Mouse (Mus musculus) lung, embryonic 15.5 days (tissue): ENCODE measurements around the gene Banf1. TPM values are rescaled to one million over a fixed set of nuclear protein-coding genes. Genes with fewer than 3 reads are reported as not detected.
"Not testable (repeated sequence)": the region's sequence is repeated elsewhere in the genome, so short reads cannot be mapped to it uniquely, and the experiment has no call there.

ENCODE experiments used
- ATAC-seq: fragments of 200-750 bp; cut with Nextera tagmentation; 2 replicates; pipeline ENCODE4 v1.8.0; 2017; ENCODE audit warnings: moderate number of reproducible peaks, borderline replicate concordance; ENCODE audit not compliant: low FRiP score, low TSS enrichment; ENCODE audit errors: extremely low read depth
- H3K27ac ChIP-seq: fragments of 300-500 bp; sonication (generic); 2 replicates; pipeline ENCODE4 v1.5.1; 2015; ENCODE audit warnings: moderate library complexity, mild to moderate bottlenecking, inconsistent platforms
- H3K27me3 ChIP-seq: fragments of 300-500 bp; sonication (generic); 2 replicates; pipeline ENCODE4 v1.6.1; 2015; ENCODE audit warnings: inconsistent platforms
- H3K36me3 ChIP-seq: fragments of 300-500 bp; sonication (generic); 2 replicates; pipeline ENCODE4 v1.6.1; 2015; ENCODE audit warnings: inconsistent platforms
- H3K4me1 ChIP-seq: fragments of 300-500 bp; sonication (generic); 2 replicates; pipeline ENCODE4 v1.6.1; 2015; ENCODE audit warnings: inconsistent platforms
- H3K4me2 ChIP-seq: fragments of 300-500 bp; sonication (generic); 2 replicates; pipeline ENCODE4 v1.6.1; 2015; ENCODE audit warnings: inconsistent platforms, mild to moderate bottlenecking, moderate library complexity
- H3K4me3 ChIP-seq: fragments of 300-500 bp; sonication (generic); 2 replicates; pipeline ENCODE4 v1.5.1; 2015; ENCODE audit warnings: mild to moderate bottlenecking, inconsistent platforms
- H3K9ac ChIP-seq: fragments of 300-500 bp; sonication (generic); 2 replicates; pipeline ENCODE4 v1.6.1; 2015; ENCODE audit warnings: inconsistent platforms
- H3K9me3 ChIP-seq: fragments of 300-500 bp; sonication (generic); 2 replicates; pipeline ENCODE4 v1.6.1; 2016; ENCODE audit warnings: inconsistent platforms
- WGBS: fragments of 180-500 bp; shearing (Covaris S2); methylation state at CpG from one replicate; pipeline ENCODE4 v1.1.7; 2015; 5-methylcytosine and 5-hydroxymethylcytosine counted together
- polyA plus RNA-seq: library from polyadenylated mRNA; unstranded; fragments of >200 nt; fragmentation: Nextera tagmentation; extraction: Ambion mirVana; gene quantifications from 2 replicates; pipeline ENCODE4 v1.2.1, GENCODE M21; 2015

Banf1 gene
- polyA plus RNA-seq, 1 experiment from 2014 or later, result 466 TPM

- 90% methylated on average over 7 of the region's 7 CpGs for whole genome bisulfite sequencing
- H3K9ac ChIP-seq, result no peak overlapping the region
- H3K4me2 ChIP-seq, result no peak overlapping the region
- H3K4me1 ChIP-seq, result peaks cover 7% of the 10 kb centered on the region
- no peaks in the 10 kb centered on the region for H3K9me3 ChIP-seq
- H3K27me3 ChIP-seq, result no peaks in the 10 kb centered on the region
- no peak overlapping the region for H3K4me3 ChIP-seq
- H3K27ac ChIP-seq, result no peak overlapping the region
- ATAC-seq, result no peak
- peaks cover 51% of the 10 kb centered on the region for H3K36me3 ChIP-seq
Measured at GRCm38 (mm10) chr19:5372724-5373123, 5.8 kb upstream of the Banf1 start.

GRCm38 (mm10) chr19:5370932-5371331, 4.0 kb upstream of the Banf1 start:
- H3K4me1 ChIP-seq, result peaks cover 10% of the 10 kb centered on the region
- no peak overlapping the region for H3K27ac ChIP-seq
- WGBS, result 90% methylated on average over 3 of the region's 3 CpGs
- H3K27me3 ChIP-seq, result no peaks in the 10 kb centered on the region
- no peak overlapping the region for H3K4me2 ChIP-seq
- H3K36me3 ChIP-seq, result peaks cover 42% of the 10 kb centered on the region
- no peak overlapping the region for H3K4me3 ChIP-seq
- no peaks in the 10 kb centered on the region for H3K9me3 ChIP-seq
- no peak for ATAC-seq
- no peak overlapping the region for H3K9ac ChIP-seq

- H3K36me3 ChIP-seq, result peaks cover 52% of the 10 kb centered on the region
- ATAC-seq, result no peak
- peak overlapping the region; percentile 70 for H3K9ac ChIP-seq
- no peaks in the 10 kb centered on the region for H3K27me3 ChIP-seq
- H3K4me3 ChIP-seq, result peak overlapping the region; percentile 97
- H3K4me2 ChIP-seq, result peak overlapping the region; percentile 94
- H3K4me1 ChIP-seq, result peaks cover 19% of the 10 kb centered on the region
- 5% methylated on average over 11 of the region's 11 CpGs for WGBS
- no peaks in the 10 kb centered on the region for H3K9me3 ChIP-seq
- H3K27ac ChIP-seq, result peak overlapping the region; percentile 94
Measured at GRCm38 (mm10) chr19:5367455-5367854, 487 bp upstream of the Banf1 start.

DNA sequence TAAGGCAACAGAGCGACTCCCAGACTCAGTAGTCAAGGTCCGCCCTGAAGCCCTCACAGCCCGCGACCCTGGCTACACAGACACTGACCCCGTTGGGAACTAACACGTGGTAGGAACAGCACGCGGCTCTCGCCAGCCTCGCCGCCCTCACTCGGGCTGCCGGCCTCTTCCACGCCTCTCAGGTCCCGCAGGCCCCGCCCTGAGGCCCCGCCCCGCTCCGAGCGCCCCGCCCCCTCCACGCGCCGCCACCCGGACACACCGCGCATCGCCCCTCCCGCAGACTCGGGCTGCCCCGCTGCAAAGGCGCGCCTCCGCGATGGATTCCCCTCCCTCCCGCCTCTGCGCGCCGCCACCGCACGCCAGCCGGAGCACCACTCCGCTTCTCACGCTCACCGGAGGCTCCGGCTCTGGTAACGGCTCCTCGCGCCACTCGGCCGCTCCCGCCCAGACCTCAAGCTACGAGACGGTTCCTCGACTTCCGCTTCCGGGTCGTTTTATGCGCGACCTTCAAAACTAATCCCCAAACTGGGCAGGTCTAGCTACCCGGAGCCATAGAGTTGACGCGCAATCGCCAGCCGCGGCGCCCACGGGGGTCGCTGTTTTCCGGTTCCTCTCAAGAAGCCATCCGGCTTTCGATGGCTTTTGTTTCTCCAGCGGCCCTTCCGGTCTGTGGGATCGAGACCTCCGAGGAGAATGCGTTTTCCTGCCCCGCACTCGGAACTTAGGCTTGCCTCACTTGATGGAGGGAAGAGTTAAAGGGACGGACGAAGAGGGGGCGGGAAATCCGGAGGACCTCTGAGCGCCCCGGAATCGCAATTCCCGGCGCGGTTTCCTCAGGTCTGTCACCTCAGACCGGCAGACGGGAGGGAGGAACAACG, 554 bp downstream of the Banf1 start, which contains the start of gene Eif1ad:
TSS of gene Eif1ad (plus strand) at position 567 of the 878 bp plus-strand sequence.
- Histone ChIP-seq H3K36me3 (peaks cover 42% of the 10 kb centered on the region), H3K27ac (peak within 1 kb of the TSS; percentile 94), H3K4me1 (peaks cover 19% of the 10 kb centered on the region), H3K9ac (peak within 1 kb of the TSS; percentile 70), H3K9me3 (no peaks in the 10 kb centered on the region), H3K27me3 (no peaks in the 10 kb centered on the region), H3K4me3 (peak within 1 kb of the TSS; percentile 97), H3K4me2 (peak within 1 kb of the TSS; percentile 94)
- WGBS, result under 1% methylated on average over 91 of the region's 92 CpGs
- peak; percentile 95 for ATAC-seq

DNA sequence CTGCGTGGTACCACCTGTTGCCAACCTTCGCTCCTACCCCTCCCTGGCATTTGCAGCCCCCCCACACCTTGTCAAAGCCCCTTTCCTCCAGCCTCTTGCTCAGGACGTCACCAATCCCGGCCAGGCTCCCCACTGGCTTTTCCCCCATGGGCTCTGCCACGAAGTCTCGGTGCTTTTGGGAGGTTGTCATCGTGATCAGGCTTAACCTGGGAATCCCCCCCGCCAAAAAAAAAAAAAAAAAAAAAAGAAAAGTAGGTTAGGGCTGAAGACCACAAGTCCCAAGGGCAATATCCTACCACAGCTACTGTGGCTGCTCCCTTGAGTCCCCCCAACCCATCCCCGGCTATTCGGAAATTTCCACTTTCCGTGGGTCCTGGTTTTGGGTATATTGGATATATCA, 1.2 kb downstream of the Banf1 start:
- peak overlapping the region; percentile 94 for H3K27ac ChIP-seq
- H3K27me3 ChIP-seq, result no peaks in the 10 kb centered on the region
- peaks cover 38% of the 10 kb centered on the region for H3K36me3 ChIP-seq
- H3K4me3 ChIP-seq, result peak overlapping the region; percentile 97
- peaks cover 19% of the 10 kb centered on the region for H3K4me1 ChIP-seq
- peak overlapping the region; percentile 94 for H3K4me2 ChIP-seq
- 16% methylated on average over 11 of the region's 11 CpGs for WGBS
- ATAC-seq, result no peak
- H3K9me3 ChIP-seq, result no peaks in the 10 kb centered on the region
- H3K9ac ChIP-seq, result peak overlapping the region; percentile 70

GRCm38 (mm10) chr19:5364124-5364523, 2.8 kb downstream of the Banf1 start:
- no peaks in the 10 kb centered on the region for H3K9me3 ChIP-seq
- no peak overlapping the region for H3K27ac ChIP-seq
- no peak for ATAC-seq
- H3K4me2 ChIP-seq, result no peak overlapping the region
- H3K36me3 ChIP-seq, result peaks cover 22% of the 10 kb centered on the region
- 87% methylated on average over 2 of the region's 2 CpGs for WGBS
- H3K4me3 ChIP-seq, result no peak overlapping the region
- H3K4me1 ChIP-seq, result peaks cover 19% of the 10 kb centered on the region
- no peaks in the 10 kb centered on the region for H3K27me3 ChIP-seq
- H3K9ac ChIP-seq, result no peak overlapping the region

GRCm38 (mm10) chr19:5362186-5362585, 4.8 kb downstream of the Banf1 start:
- Histone ChIP-seq H3K36me3 (peaks cover 15% of the 10 kb centered on the region), H3K9ac (no peak overlapping the region), H3K4me1 (peaks cover 9% of the 10 kb centered on the region), H3K27ac (no peak overlapping the region), H3K4me2 (no peak overlapping the region), H3K27me3 (no peaks in the 10 kb centered on the region), H3K4me3 (no peak overlapping the region), H3K9me3 (no peaks in the 10 kb centered on the region)
- WGBS, result 86% methylated on average over 2 of the region's 2 CpGs
- ATAC-seq, result no peak

GRCm38 (mm10) chr19:5356080-5356479, 10.9 kb downstream of the Banf1 start:
- H3K4me1 ChIP-seq, result no peaks in the 10 kb centered on the region
- no peaks in the 10 kb centered on the region for H3K27me3 ChIP-seq
- WGBS, result no CpG with 5 or more reads among the region's 1 CpGs
- no peaks in the 10 kb centered on the region for H3K9me3 ChIP-seq
- no peak overlapping the region for H3K9ac ChIP-seq
- no peak overlapping the region for H3K4me3 ChIP-seq
- ATAC-seq, result no peak
- H3K27ac ChIP-seq, result no peak overlapping the region
- H3K4me2 ChIP-seq, result no peak overlapping the region
- no peaks in the 10 kb centered on the region for H3K36me3 ChIP-seq

- no peak overlapping the region for H3K4me2 ChIP-seq
- no peaks in the 10 kb centered on the region for H3K9me3 ChIP-seq
- H3K9ac ChIP-seq, result no peak overlapping the region
- peaks cover 5% of the 10 kb centered on the region for H3K27me3 ChIP-seq
- 76% methylated on average over 2 of the region's 2 CpGs for whole genome bisulfite sequencing
- no peaks in the 10 kb centered on the region for H3K36me3 ChIP-seq
- no peak for ATAC-seq
- H3K4me1 ChIP-seq, result no peaks in the 10 kb centered on the region
- no peak overlapping the region for H3K4me3 ChIP-seq
- no peak overlapping the region for H3K27ac ChIP-seq
Measured at GRCm38 (mm10) chr19:5353609-5354008, 13.4 kb downstream of the Banf1 start.

DNA sequence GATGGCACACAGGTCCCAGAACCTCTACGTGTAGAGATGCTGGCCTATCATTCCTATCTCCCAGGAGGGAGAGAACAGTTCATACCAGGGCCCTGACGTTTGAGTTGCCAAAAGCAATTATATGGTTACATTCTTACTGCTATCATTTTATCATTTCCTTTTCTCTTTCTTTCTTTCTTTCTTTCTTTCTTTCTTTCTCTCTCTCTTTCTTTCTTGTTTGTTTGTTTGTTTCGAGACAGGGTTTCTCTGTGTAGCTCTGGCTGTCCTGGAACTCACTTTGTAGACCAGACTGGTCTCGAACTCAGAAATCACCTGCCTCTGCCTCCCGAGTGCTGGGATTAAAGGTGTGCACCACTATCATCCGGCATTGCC, 17.5 kb downstream of the Banf1 start, which contains the start of gene Cst6:
TSS of gene Cst6 (minus strand) at position 73 of the 372 bp plus-strand sequence.
- 59% methylated on average over 6 of the region's 6 CpGs for WGBS
- Histone ChIP-seq H3K4me3 (peak within 1 kb of the TSS; percentile 26), H3K4me2 (peak within 1 kb of the TSS; percentile 64), H3K9ac (peak within 1 kb of the TSS; percentile 18; the same call in 1 of the 2 replicates)
- not testable (repeated sequence) for ATAC-seq, H3K36me3 ChIP-seq, H3K4me1 ChIP-seq, H3K27ac ChIP-seq, H3K27me3 ChIP-seq, H3K9me3 ChIP-seq

GRCm38 (mm10) chr19:5348526-5349501, 18.2 kb downstream of the Banf1 start:
- H3K9me3 ChIP-seq, result no peaks in the 10 kb centered on the region
- peak overlapping the region; percentile 18; the same call in 1 of the 2 replicates for H3K9ac ChIP-seq
- H3K4me1 ChIP-seq, result no peaks in the 10 kb centered on the region
- peak overlapping the region; percentile 26 for H3K4me3 ChIP-seq
- WGBS, result 6% methylated on average over 34 of the region's 34 CpGs
- peaks cover 5% of the 10 kb centered on the region for H3K27me3 ChIP-seq
- H3K4me2 ChIP-seq, result peak overlapping the region; percentile 64
- H3K27ac ChIP-seq, result no peak overlapping the region
- no peaks in the 10 kb centered on the region for H3K36me3 ChIP-seq
- ATAC-seq, result peak; percentile 23; the same call in 1 of the 2 replicates
